Mouse (Mus musculus) left cerebral cortex, adult 2 months (tissue): ENCODE results near the gene Igsf11. TPM values are rescaled to one million over a fixed set of nuclear protein-coding genes. Genes with fewer than 3 reads are reported as not detected.
A peak's percentile ranks its signal among the peaks of the same experiment; 100 is the strongest.

ENCODE experiments used
- DNase-seq, 2 experiments: peaks; one replicate each; pipeline ENCODE4 v3.0.0; 2021 to 2022; ENCODE audit warnings: low spot score in 2 of 2, mixed read lengths in 1 of 2; ENCODE audit errors: extremely low spot score in 1 of 2
- H3K27ac ChIP-seq: fragments of 200-600 bp; 2 replicates; pipeline ENCODE4 v1.8.1; 2022
- H3K4me3 ChIP-seq: fragments of 200-600 bp; 2 replicates; pipeline ENCODE4 v1.8.1; 2022
- CTCF ChIP-seq: fragments of 200-600 bp; IDR thresholded peaks from 2 replicates; pipeline ENCODE4 v1.8.1; 2022; ENCODE audit warnings: antibody characterized with exemption, mild to moderate bottlenecking, moderate library complexity
- intact Hi-C: fragments of 180-260 bp; cut with DNase I; formaldehyde crosslinking; loops from one replicate; pipeline ENCODE4 v1.15.1; 2025
- total RNA-seq, 2 experiments: library from RNA; stranded (reverse); gene quantifications; 2 replicates each; pipeline ENCODE4 v1.2.3; 2021

The Igsf11 gene
- total RNA-seq, 2 experiments from 2014 or later = 37.7 to 49.5 TPM

DNA sequence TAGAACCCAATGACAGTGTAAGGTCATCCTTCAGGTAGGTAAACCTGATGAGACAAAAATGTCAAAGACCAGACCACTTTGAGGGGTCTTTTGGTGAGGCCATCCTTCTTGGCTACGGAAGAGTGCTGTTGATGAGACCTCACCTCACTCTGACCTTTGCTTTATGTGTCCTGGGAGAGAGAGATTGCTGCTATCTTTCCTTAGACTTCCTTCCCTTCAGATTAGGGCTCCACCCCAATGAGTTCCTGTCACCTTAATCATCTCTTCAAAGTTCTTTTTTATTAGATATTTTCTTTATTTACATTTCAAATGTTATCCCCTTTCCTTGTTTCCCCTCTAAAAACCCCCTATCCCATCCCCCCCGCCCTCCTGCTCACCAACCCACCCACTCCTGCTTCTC, 161.3 kb downstream of the Igsf11 start:
- DNase-seq = no peak
- H3K27ac ChIP-seq = no peak overlapping the region
- H3K4me3 ChIP-seq = no peak overlapping the region
- intact Hi-C loops = loop anchor here (1.0 to 10.0 kb wide), 4 partner anchors 195 to 516 kb away; partner anchors contain the start of gene B4galt4
- TF ChIP-seq CTCF = no peak

- DNase-seq = peak; percentile 53 to 56
- intact Hi-C loops = loop anchor here (10.0 kb wide), 2 partner anchors 311 to 431 kb away; partner anchors contain the start of gene B4galt4
- TF ChIP-seq CTCF = peak; percentile 79
- no peak overlapping the region for H3K27ac ChIP-seq
- no peak overlapping the region for H3K4me3 ChIP-seq
Observed at GRCm38 (mm10) chr16:39056061-39056460, 163.6 kb downstream of the Igsf11 start.

- TF ChIP-seq CTCF = no peak
- DNase-seq = no peak
- intact Hi-C loops = loop anchor here (10.0 kb wide), 2 partner anchors 312 to 432 kb away; partner anchors contain the start of gene B4galt4
Observed at GRCm38 (mm10) chr16:39056961-39057360, 164.5 kb downstream of the Igsf11 start.

DNA sequence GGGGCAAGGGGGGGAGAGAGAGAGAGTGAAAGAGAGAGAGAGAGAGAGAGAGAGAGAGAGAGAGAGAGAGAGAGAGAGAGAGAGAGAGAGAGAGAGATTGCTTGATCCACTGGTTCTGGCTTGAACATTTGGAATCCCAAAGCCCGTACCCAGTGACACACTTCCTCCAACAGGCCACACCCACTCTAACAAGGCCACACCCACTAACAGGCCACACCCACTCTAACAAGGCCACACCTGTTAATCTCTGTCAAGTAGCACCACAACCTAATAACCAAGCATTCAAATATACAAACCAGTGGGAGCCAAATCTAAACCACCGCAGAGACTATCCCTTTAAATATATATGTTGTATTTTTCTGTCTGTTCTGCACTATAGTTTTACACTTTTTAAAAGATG, 166.4 kb downstream of the Igsf11 start:
- DNase-seq = no peak
- TF ChIP-seq CTCF = no peak
- Histone ChIP-seq H3K4me3 (no peak overlapping the region), H3K27ac (no peak overlapping the region)
- intact Hi-C loops = loop anchor here (10.0 kb wide), 2 partner anchors 314 to 434 kb away; partner anchors contain the start of gene B4galt4

More at GRCm38 (mm10) chr16:39056961-39057360, 164.5 kb downstream of the Igsf11 start:
- Histone ChIP-seq H3K27ac (no peak overlapping the region), H3K4me3 (no peak overlapping the region)

- no peak for DNase-seq
- intact Hi-C loops = no loop called here
- Histone ChIP-seq H3K27ac (no peak overlapping the region), H3K4me3 (no peak overlapping the region)
- TF ChIP-seq CTCF = peak; percentile 76
Observed at GRCm38 (mm10) chr16:39062596-39062995, 170.1 kb downstream of the Igsf11 start.

GRCm38 (mm10) chr16:39065576-39065975, 173.1 kb downstream of the Igsf11 start:
- intact Hi-C loops = no loop called here
- no peak for TF ChIP-seq CTCF
- no peak for DNase-seq
- H3K4me3 ChIP-seq = no peak overlapping the region
- H3K27ac ChIP-seq = no peak overlapping the region

DNA sequence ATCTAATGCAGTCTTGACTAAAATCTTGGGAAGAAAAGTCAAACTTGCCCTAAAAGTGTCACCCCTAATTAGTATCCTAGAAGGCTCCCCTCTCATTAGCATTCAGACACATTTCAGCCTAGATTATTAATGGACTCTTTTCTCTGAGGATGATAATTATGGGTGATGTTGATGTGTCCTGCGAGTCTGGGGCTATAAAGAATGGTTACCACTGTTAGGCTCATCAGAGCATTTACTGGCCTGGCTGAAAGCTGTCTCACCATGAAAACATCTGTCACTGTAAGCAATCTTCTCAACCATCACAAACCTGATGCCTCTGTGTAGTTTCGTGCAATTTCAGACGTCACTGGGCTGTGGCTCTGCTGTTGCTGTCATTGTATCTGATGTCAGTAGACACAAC, 179.0 kb downstream of the Igsf11 start:
- intact Hi-C loops = no loop called here
- DNase-seq = no peak
- no peak overlapping the region for H3K4me3 ChIP-seq
- H3K27ac ChIP-seq = no peak overlapping the region
- TF ChIP-seq CTCF = no peak

Other genes starting within 250 kb of the Igsf11 start
- 10 to 100 TPM; 19.1 to 20.6 TPM for gene Arhgap31, start 179.4 kb upstream of the Igsf11 start, total RNA-seq
- 10 to 100 TPM; 21.4 to 23.3 TPM for gene B4galt4, start 150.4 kb upstream of the Igsf11 start, total RNA-seq
- 1 to 10 TPM; 1.4 to 1.7 TPM for gene Upk1b, start 92.3 kb upstream of the Igsf11 start, total RNA-seq
- not detected for gene 4930435E12Rik, start 63.9 kb upstream of the Igsf11 start, total RNA-seq